Mouse (Mus musculus) thymus, adult 2 months (tissue): Measurements from ENCODE around the gene Cyp1a1. TPM values are rescaled to one million over a fixed set of nuclear protein-coding genes. Genes with fewer than 3 reads are reported as not detected.

Experiments used
- DNase-seq: peaks from one replicate; pipeline ENCODE4 v3.0.0; 2021
- H3K27ac ChIP-seq: fragments of 200-500 bp; 2 replicates; pipeline ENCODE4 v1.5.1; 2012; ENCODE audit warnings: low read length, control low read depth; ENCODE audit not compliant: control insufficient read depth, insufficient read depth
- H3K27me3 ChIP-seq: fragments of 200-500 bp; 2 replicates; pipeline ENCODE4 v1.6.1; 2012; ENCODE audit warnings: mild to moderate bottlenecking, low read length, moderate library complexity, mixed read lengths; ENCODE audit not compliant: control insufficient read depth, insufficient read depth
- H3K36me3 ChIP-seq: fragments of 200-500 bp; 2 replicates; pipeline ENCODE4 v1.6.1; 2012; ENCODE audit warnings: mild to moderate bottlenecking, low read length, moderate library complexity; ENCODE audit not compliant: control insufficient read depth, insufficient read depth
- H3K4me1 ChIP-seq: fragments of 200-500 bp; replicated peaks from 2 replicates; pipeline ENCODE4 v1.6.1; 2012; ENCODE audit warnings: low read length; ENCODE audit not compliant: control insufficient read depth, insufficient read depth
- H3K4me3 ChIP-seq: fragments of 200-500 bp; 2 replicates; pipeline ENCODE4 v1.5.1; 2012; ENCODE audit warnings: mild to moderate bottlenecking, low read length, control low read depth, moderate library complexity; ENCODE audit not compliant: control insufficient read depth, insufficient read depth
- CTCF ChIP-seq: fragments of 200-500 bp; IDR thresholded peaks from 2 replicates; pipeline ENCODE4 v1.5.1; 2012; ENCODE audit warnings: mild to moderate bottlenecking, control low read depth, low read length, moderate library complexity, borderline replicate concordance; ENCODE audit not compliant: control insufficient read depth, poor library complexity, insufficient read depth; ENCODE audit errors: extremely low read depth
- POLR2A ChIP-seq: fragments of 200-500 bp; IDR thresholded peaks from 2 replicates; pipeline ENCODE4 v1.6.1; 2012; ENCODE audit warnings: mild to moderate bottlenecking, low read length, control low read depth, moderate library complexity; ENCODE audit not compliant: control insufficient read depth, poor library complexity, insufficient read depth; ENCODE audit errors: extremely low read depth
- WGBS: fragments of 180-500 bp; shearing (Covaris S2); methylation state at CpG from one replicate; pipeline ENCODE4 v1.1.7; 2018; 5-methylcytosine and 5-hydroxymethylcytosine counted together
- polyA plus RNA-seq: library from polyadenylated mRNA; depleted of rRNA; stranded (reverse); fragments of >200 nt; gene quantifications from 2 replicates; pipeline ENCODE4 v1.2.3, GENCODE M21; 2012

Gene Cyp1a1
- polyA plus RNA-seq, 1 experiment: 0.15 TPM

DNA sequence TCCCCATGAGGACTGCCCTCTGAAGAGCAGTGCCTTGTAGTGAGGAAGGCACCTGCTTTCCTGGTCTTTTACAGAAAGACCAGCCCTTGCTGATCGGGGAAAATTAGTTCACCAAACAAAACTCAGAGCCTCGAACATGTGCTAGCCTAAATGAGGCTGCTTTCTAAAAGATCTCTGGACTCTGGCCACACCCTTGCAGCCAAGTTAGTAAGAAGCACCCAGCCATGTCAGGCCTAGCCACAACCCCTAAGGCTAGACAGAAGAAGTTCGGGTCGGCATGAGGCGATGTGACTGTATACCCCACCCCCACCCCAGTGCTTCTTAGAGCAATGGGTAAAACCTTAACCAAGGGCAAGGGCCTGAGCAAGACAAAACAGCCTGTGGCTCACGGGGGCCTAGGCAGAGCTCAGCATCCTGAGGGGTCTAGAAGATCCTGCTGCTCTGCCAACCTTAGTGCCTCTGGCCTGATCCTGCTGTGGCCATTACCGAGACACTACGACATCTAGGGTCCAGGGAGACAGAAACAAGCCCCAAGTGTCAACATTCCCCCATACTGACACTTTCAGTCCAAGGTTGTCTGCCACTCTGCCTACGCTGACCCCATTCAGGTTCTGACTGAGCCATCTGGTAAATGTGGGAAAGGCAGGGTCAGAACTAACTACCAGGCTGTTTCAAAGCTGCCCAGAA, 44.4 kb upstream of the Cyp1a1 start:
- Histone ChIP-seq H3K4me3 (peak overlapping the region; percentile 56), H3K4me1 (peaks cover 73% of the 10 kb centered on the region), H3K36me3 (no peaks in the 10 kb centered on the region; the same call in 1 of the 2 replicates), H3K27me3 (no peaks in the 10 kb centered on the region), H3K27ac (peak overlapping the region; percentile 85)
- WGBS: 6% methylated on average over 9 of the region's 9 CpGs
- DNase-seq: no peak
- no peak for TF ChIP-seq CTCF
- TF ChIP-seq POLR2A: no peak

DNA sequence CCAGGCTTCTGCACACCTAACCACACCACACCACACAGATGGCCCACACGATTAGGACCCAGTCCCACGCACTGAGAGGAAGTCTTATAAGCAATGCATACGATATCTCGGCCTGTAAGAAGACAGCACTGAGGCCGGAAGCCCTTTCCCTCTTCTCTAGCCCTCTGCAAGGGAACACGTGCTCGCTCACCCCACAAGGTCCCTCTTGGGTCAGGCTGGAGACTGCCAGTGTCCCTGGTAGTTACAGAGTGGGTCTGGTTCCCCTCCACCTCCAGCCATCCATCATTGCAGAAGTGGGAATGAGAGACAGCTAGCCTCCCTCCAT, 43.9 kb upstream of the Cyp1a1 start:
- Histone ChIP-seq H3K27ac (peak overlapping the region; percentile 87), H3K4me3 (peak overlapping the region; percentile 56), H3K36me3 (no peaks in the 10 kb centered on the region; the same call in 1 of the 2 replicates), H3K4me1 (peaks cover 73% of the 10 kb centered on the region), H3K27me3 (no peaks in the 10 kb centered on the region)
- DNase-seq: peak; percentile 70
- 3% methylated on average over 7 of the region's 7 CpGs for WGBS
- TF ChIP-seq CTCF (no peak), POLR2A (no peak)

DNA sequence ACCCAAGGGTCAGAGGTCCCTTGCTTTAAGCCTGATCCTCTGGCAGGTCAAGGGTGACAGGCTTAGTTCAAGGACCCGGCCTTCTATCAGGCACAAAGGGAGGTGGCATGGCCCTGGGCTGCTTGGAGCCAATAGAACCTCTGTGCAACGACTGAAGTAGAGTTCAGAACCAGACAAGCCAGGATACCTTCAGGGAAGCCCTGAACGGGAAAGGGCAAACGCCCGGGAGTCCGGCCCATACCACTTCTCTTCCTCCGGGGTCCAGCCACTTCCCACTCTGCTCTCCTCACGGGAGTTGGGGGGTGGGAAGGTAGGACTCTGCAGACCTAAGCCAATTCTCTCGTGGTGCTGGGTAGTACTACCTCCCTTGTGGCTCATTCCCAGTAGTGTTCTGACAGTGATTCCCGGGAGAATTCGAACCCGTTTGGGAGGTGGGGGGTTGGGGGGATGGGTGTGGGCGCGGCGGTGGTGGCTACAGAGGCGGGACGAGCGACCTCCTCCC, 43.2 kb upstream of the Cyp1a1 start:
- peak overlapping the region; percentile 75 for H3K4me3 ChIP-seq
- 0% methylated on average over 18 of the region's 18 CpGs for WGBS
- no peak for DNase-seq
- peaks cover 68% of the 10 kb centered on the region for H3K4me1 ChIP-seq
- H3K27ac ChIP-seq: peak overlapping the region; percentile 87
- no peaks in the 10 kb centered on the region; the same call in 1 of the 2 replicates for H3K36me3 ChIP-seq
- H3K27me3 ChIP-seq: no peaks in the 10 kb centered on the region
- TF ChIP-seq CTCF (no peak), POLR2A (no peak)

DNA sequence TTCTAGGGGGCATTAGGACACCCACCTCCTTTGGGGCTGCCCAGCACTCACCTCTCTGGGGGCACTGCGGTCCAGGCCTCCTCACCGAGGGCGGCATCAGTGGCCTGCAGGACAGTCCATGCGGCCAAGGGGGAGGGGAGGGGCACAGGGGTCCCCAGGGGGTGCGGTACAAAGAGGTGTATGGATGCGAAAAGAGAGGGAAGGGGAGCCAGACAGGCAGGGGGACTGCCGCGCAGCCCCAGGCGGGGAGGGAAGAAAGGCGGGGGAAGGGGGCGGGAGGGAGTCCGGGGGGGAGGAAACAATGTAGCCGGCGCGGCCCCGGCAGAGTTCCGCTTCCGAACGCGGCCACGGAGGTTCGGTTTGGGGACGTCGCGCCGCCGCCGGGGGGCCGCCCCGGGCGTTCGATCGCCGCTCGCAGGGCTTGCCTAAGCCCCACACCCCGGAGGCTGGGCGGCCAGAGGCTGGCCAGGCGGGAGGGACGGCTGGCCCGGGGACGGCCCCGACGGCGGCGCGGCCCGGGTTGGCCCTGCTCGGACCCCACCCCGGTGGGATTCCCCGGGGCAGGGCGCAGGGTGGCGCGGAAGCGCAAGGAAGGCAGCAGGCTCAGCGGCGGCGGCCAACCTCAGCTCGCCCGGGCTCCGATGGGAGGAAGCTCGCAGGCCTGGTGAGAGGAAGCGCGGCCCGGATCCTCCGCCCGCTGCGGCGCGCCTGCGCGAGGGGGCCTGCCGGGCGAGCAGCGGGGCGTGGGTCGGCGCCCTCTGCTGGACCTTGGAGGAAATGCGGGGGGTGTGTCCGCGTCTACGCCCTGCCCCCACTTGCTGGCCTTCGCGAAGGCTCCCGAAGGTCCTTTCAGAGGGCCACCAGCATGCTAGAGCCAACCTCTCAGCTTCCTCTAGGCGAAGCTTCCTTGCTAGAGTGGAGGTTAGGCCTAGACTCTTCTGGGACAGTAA, 42.5 kb upstream of the Cyp1a1 start:
- DNase-seq: peak; percentile 92
- H3K4me3 ChIP-seq: peak overlapping the region; percentile 75
- H3K27ac ChIP-seq: peak overlapping the region; percentile 87
- H3K27me3 ChIP-seq: no peaks in the 10 kb centered on the region
- peaks cover 64% of the 10 kb centered on the region for H3K4me1 ChIP-seq
- no peaks in the 10 kb centered on the region; the same call in 1 of the 2 replicates for H3K36me3 ChIP-seq
- WGBS: 1% methylated on average over 83 of the region's 85 CpGs
- TF ChIP-seq CTCF (peak; percentile 98), POLR2A (peak; percentile 90)

DNA sequence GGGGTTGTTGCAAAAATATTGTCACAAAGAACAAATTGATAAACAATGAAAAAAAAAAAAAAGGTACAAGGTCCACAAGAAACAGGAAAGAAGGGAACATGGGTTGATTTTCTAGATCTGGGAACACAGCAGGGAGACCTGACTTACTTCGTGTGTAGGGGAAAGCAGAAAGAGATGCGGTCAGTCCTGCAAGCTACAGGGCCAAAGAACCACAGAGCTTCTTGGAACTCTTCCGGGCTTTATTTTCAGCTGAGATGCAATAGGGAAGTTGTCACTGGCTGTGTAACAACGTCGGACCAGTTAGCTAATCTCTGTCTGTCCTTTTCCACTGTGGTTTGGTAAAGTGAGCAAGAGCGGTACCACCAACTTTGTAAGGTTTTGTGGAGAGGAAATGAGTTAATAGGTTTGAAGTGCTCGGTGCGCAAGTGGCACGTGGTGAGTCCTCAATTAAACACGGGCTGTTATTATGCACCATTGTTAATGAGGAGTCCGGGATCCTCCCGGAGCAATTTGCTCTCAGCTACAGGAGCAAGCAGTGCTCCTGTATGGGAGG, 41.1 kb upstream of the Cyp1a1 start:
- WGBS: 7% methylated on average over 12 of the region's 12 CpGs
- Histone ChIP-seq H3K4me1 (peaks cover 65% of the 10 kb centered on the region), H3K27me3 (no peaks in the 10 kb centered on the region), H3K36me3 (no peaks in the 10 kb centered on the region; the same call in 1 of the 2 replicates), H3K27ac (peak overlapping the region; percentile 84), H3K4me3 (no peak overlapping the region)
- TF ChIP-seq CTCF (no peak), POLR2A (no peak)
- DNase-seq: peak; percentile 28

DNA sequence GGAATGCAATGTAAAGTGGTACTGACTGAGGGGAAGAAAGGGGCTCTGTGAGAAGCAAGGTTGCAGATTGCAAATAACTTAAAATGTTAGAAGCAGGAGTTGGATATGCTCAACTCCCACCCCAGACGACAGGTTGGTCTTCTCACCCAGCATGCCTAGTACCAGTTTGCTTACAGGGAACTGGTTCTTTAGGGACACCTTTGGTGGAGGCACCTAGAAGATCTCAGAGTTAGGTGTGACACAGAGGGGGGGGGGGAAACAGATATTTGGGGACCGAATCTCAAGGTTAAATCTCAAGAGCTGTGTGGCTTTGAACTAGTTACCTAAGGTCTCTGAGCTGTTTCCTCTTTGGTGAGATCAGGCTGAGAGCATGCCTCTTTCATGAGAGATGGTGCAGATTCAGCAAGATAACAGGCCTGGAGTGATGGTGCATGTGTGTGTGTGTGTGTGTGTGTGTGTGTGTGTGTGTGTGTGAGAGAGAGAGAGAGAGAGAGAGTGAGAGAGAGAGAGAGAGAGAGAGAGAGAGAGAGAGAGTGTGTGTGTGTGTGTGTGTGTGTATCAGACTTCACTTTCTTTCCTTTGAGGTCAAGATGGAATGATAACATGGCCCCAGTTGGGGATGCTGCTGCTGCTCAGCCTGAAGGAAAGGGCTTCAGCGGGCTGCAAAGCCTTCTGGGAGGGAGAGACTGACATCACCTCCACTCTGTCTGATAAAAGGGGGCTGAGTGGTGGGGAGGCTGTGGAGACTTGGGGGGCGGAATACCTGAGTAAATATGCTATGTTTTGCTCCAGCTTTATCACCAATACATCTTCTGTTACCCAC, 40.2 kb upstream of the Cyp1a1 start:
- Histone ChIP-seq H3K4me1 (peaks cover 65% of the 10 kb centered on the region), H3K36me3 (no peaks in the 10 kb centered on the region), H3K27ac (peak overlapping the region; percentile 84), H3K27me3 (no peaks in the 10 kb centered on the region), H3K4me3 (no peak overlapping the region)
- WGBS: 4% methylated on average over 4 of the region's 4 CpGs
- DNase-seq: peak; percentile 63
- TF ChIP-seq POLR2A (no peak), CTCF (no peak)
